Mouse (Mus musculus) urinary bladder, postnatal 14 days (tissue): Measurements from ENCODE around the gene Lyve1.
"Not testable (repeated sequence)": the region's sequence is repeated elsewhere in the genome, so short reads cannot be mapped to it uniquely, and the experiment has no call there.

Experiments used
- DNase-seq: peaks from one replicate; pipeline ENCODE4 v3.0.0; 2021; ENCODE audit warnings: low spot score

Gene Lyve1

GRCm38 (mm10) chr7:110862751-110863289 is at the start of gene Lyve1:
Gene Lyve1, minus strand, starts transcription at chr7:110863239.
- no peak for DNase-seq

- DNase-seq = no peak
Measured at GRCm38 (mm10) chr7:110908209-110909144, 45.4 kb upstream of the Lyve1 start.

- no peak for DNase-seq
Measured at GRCm38 (mm10) chr7:110906566-110906965, 43.5 kb upstream of the Lyve1 start.

GRCm38 (mm10) chr7:110903226-110903625 is 40.2 kb upstream of the Lyve1 start:
- no peak for DNase-seq

GRCm38 (mm10) chr7:110897202-110897601 is 34.2 kb upstream of the Lyve1 start:
- DNase-seq = no peak

- no peak for DNase-seq
Measured at GRCm38 (mm10) chr7:110896453-110896852, 33.4 kb upstream of the Lyve1 start.

- DNase-seq = not testable (repeated sequence)
Measured at GRCm38 (mm10) chr7:110895772-110896171, 32.7 kb upstream of the Lyve1 start.

- no peak for DNase-seq
Measured at GRCm38 (mm10) chr7:110894673-110895072, 31.6 kb upstream of the Lyve1 start.

GRCm38 (mm10) chr7:110893943-110894610 is 31.0 kb upstream of the Lyve1 start:
- DNase-seq = peak; percentile 20

- DNase-seq = peak; percentile 54
Measured at GRCm38 (mm10) chr7:110891501-110891986, 28.5 kb upstream of the Lyve1 start.

GRCm38 (mm10) chr7:110881746-110882333 is 18.8 kb upstream of the Lyve1 start:
- peak; percentile 38 for DNase-seq

GRCm38 (mm10) chr7:110878028-110878427 is 15.0 kb upstream of the Lyve1 start:
- DNase-seq = no peak

- no peak for DNase-seq
Measured at GRCm38 (mm10) chr7:110876965-110877364, 13.9 kb upstream of the Lyve1 start.

GRCm38 (mm10) chr7:110868807-110869206 is 5.8 kb upstream of the Lyve1 start:
- DNase-seq = no peak

GRCm38 (mm10) chr7:110867116-110867515 is 4.1 kb upstream of the Lyve1 start:
- DNase-seq = no peak

- DNase-seq = no peak
Measured at GRCm38 (mm10) chr7:110866021-110866420, 3.0 kb upstream of the Lyve1 start.

- DNase-seq = no peak
Measured at GRCm38 (mm10) chr7:110865570-110865969, 2.5 kb upstream of the Lyve1 start.

GRCm38 (mm10) chr7:110865038-110865437 is 2.0 kb upstream of the Lyve1 start:
- no peak for DNase-seq

- no peak for DNase-seq
Measured at GRCm38 (mm10) chr7:110860129-110860528, 2.9 kb downstream of the Lyve1 start.

GRCm38 (mm10) chr7:110855604-110856003 is 7.4 kb downstream of the Lyve1 start:
- DNase-seq = no peak

- no peak for DNase-seq
Measured at GRCm38 (mm10) chr7:110854927-110855546, 8.0 kb downstream of the Lyve1 start.

- no peak for DNase-seq
Measured at GRCm38 (mm10) chr7:110854519-110854918, 8.5 kb downstream of the Lyve1 start.
